Mouse (Mus musculus) yolk sac, embryonic 10.5 days (tissue): ENCODE results near the gene Zfp473.
A peak's percentile ranks its signal among the peaks of the same experiment; 100 is the strongest.
"Not testable (repeated sequence)": the region's sequence is repeated elsewhere in the genome, so short reads cannot be mapped to it uniquely, and the experiment has no call there.

Source experiments
- DNase-seq: peaks from one replicate; pipeline ENCODE4 v3.0.0-alpha.2; 2017; ENCODE audit warnings: low spot score

Zfp473 gene

GRCm38 (mm10) chr7:44750950-44751349 is at the start of gene Zfp473:
Gene Zfp473, minus strand, starts transcription at chr7:44751050.
- DNase-seq: not testable (repeated sequence)

- DNase-seq: peak; percentile 26
Observed at GRCm38 (mm10) chr7:44792781-44793180, 41.9 kb upstream of the Zfp473 start.

- no peak for DNase-seq
Observed at GRCm38 (mm10) chr7:44790066-44790465, 39.2 kb upstream of the Zfp473 start.

- DNase-seq: no peak
Observed at GRCm38 (mm10) chr7:44789531-44789930, 38.7 kb upstream of the Zfp473 start.

- DNase-seq: no peak
Observed at GRCm38 (mm10) chr7:44780101-44780500, 29.3 kb upstream of the Zfp473 start.

GRCm38 (mm10) chr7:44776849-44777498 is 26.1 kb upstream of the Zfp473 start:
- DNase-seq: no peak

GRCm38 (mm10) chr7:44772591-44773204 is 21.8 kb upstream of the Zfp473 start:
- DNase-seq: peak; percentile 10

GRCm38 (mm10) chr7:44770046-44770578 is 19.3 kb upstream of the Zfp473 start:
- DNase-seq: peak; percentile 74

- no peak for DNase-seq
Observed at GRCm38 (mm10) chr7:44768129-44768528, 17.3 kb upstream of the Zfp473 start.

- no peak for DNase-seq
Observed at GRCm38 (mm10) chr7:44760366-44760765, 9.5 kb upstream of the Zfp473 start.

GRCm38 (mm10) chr7:44757164-44757563 is 6.3 kb upstream of the Zfp473 start:
- no peak for DNase-seq

- DNase-seq: peak; percentile 97
Observed at GRCm38 (mm10) chr7:44748101-44749044, 2.5 kb downstream of the Zfp473 start, which contains the start of gene Vrk3. Gene Vrk3, plus strand, starts transcription at chr7:44748413.

GRCm38 (mm10) chr7:44747115-44747514 is 3.7 kb downstream of the Zfp473 start:
- DNase-seq: no peak

GRCm38 (mm10) chr7:44745076-44745475 is 5.8 kb downstream of the Zfp473 start:
- peak; percentile 84 for DNase-seq

- DNase-seq: no peak
Observed at GRCm38 (mm10) chr7:44744270-44744669, 6.6 kb downstream of the Zfp473 start.

GRCm38 (mm10) chr7:44741361-44741760 is 9.5 kb downstream of the Zfp473 start:
- DNase-seq: no peak

GRCm38 (mm10) chr7:44733723-44734122 is 17.1 kb downstream of the Zfp473 start:
- DNase-seq: no peak

- no peak for DNase-seq
Observed at GRCm38 (mm10) chr7:44728082-44728975, 22.5 kb downstream of the Zfp473 start.

GRCm38 (mm10) chr7:44727151-44727550 is 23.7 kb downstream of the Zfp473 start:
- no peak for DNase-seq

- no peak for DNase-seq
Observed at GRCm38 (mm10) chr7:44726343-44726742, 24.5 kb downstream of the Zfp473 start.

GRCm38 (mm10) chr7:44724316-44724715 is 26.5 kb downstream of the Zfp473 start:
- no peak for DNase-seq
